In the genomic region with DNA sequence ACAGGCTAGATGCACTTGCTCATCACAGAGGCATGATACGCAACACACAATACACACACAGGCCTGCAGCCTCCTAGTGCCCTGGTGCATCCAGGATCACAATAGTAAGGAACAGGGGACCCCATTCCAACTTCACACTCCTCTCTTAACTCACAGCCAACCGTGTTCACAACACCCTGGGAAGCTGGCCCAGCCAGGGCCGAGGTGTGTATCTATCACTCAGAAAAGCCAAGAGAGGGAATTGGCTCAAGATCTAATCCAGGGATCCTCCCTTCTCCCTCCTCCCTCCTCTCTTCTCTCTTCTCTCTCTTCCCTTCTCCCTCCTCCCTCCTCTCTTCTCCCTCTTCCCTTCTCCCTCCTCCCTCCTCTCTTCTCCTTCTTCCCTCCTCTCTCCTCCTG, we compare ENCODE assay signal across 14 mouse cellular contexts. TPM values are rescaled to one million over a fixed set of nuclear protein-coding genes. Genes with fewer than 3 reads are reported as not detected.
DNase-seq lines count a peak whose midpoint lies in the region; ATAC-seq and TF ChIP-seq lines count a peak whose summit lies in the region.
"Had no signal": no experiment of that assay in that cellular context is flagged by ENCODE, and none has a peak within 500 bp of the region (broad histone marks: within the 10 kb centered on the region; RNA-seq: fewer than 3 reads in every experiment).

No protein-coding gene starts in this region.

- H3K36me3 ChIP-seq in kidney, embryonic 16.5 days (ENCODE audit: insufficient read depth, low read length): no peaks in the 10 kb centered on the region
- no peaks in the 10 kb centered on the region for H3K36me3 ChIP-seq in hindbrain, embryonic 11.5 days (ENCODE audit: control insufficient read depth, insufficient read depth, low read length)
- no peaks in the 10 kb centered on the region for H3K36me3 ChIP-seq in midbrain, embryonic 12.5 days
- H3K36me3 ChIP-seq in heart, embryonic 12.5 days: no peaks in the 10 kb centered on the region

- no peak overlapping the region for H3K27ac ChIP-seq in kidney, embryonic 16.5 days (ENCODE audit: low read length)
- H3K27ac ChIP-seq in hindbrain, embryonic 11.5 days (ENCODE audit: low read depth, low read length): peak overlapping the region; percentile 48; the same call in 1 of the 2 replicates
- peak overlapping the region; percentile 42; the same call in 1 of the 2 replicates for H3K27ac ChIP-seq in midbrain, embryonic 12.5 days (replicated peaks)
- H3K27ac ChIP-seq in olfactory bulb, adult 2 months (ENCODE audit: insufficient read depth, low read depth, low read length): peak overlapping the region; percentile 29; the same call in 1 of the 2 replicates
- no peak overlapping the region for H3K27ac ChIP-seq in left cerebral cortex, adult 2 months
- no peak overlapping the region for H3K27ac ChIP-seq in gastrocnemius, adult 2 months
- H3K27ac ChIP-seq in heart, embryonic 12.5 days (ENCODE audit: poor library complexity, severe bottlenecking): no peak overlapping the region

- no peak overlapping the region for H3K9ac ChIP-seq in kidney, embryonic 16.5 days (replicated peaks; ENCODE audit: low read length)
- H3K9ac ChIP-seq in hindbrain, embryonic 11.5 days (ENCODE audit: low read depth, low read length): no peak overlapping the region; the same call in 1 of the 2 replicates
- H3K9ac ChIP-seq in midbrain, embryonic 12.5 days (replicated peaks): no peak overlapping the region
- no peak overlapping the region for H3K9ac ChIP-seq in heart, embryonic 12.5 days
- H3K9ac ChIP-seq: lung, embryonic 14.5 days had no signal

- TF ChIP-seq CTCF in olfactory bulb, adult 2 months (IDR thresholded peaks at IDR 0.05; ENCODE audit: insufficient read depth, low read depth, low read length): no peak
- TF ChIP-seq CTCF in left cerebral cortex, adult 2 months (IDR thresholded peaks at IDR 0.05): no peak
- TF ChIP-seq CTCF in gastrocnemius, adult 2 months (IDR thresholded peaks at IDR 0.05): no peak

- ATAC-seq in kidney, embryonic 16.5 days (ENCODE audit: low FRiP score, low TSS enrichment): no peak
- ATAC-seq in hindbrain, embryonic 11.5 days (ENCODE audit: low FRiP score): no peak
- no peak for ATAC-seq in midbrain, embryonic 12.5 days (ENCODE audit: low FRiP score, low read depth)
- ATAC-seq in heart, embryonic 12.5 days (ENCODE audit: insufficient number of reproducible peaks, low FRiP score): no peak

- H3K4me2 ChIP-seq in kidney, embryonic 16.5 days (replicated peaks; ENCODE audit: low read depth, low read length): peak overlapping the region; percentile 28
- no peak overlapping the region for H3K4me2 ChIP-seq in hindbrain, embryonic 11.5 days (replicated peaks; ENCODE audit: low read depth, low read length)
- no peak overlapping the region for H3K4me2 ChIP-seq in midbrain, embryonic 12.5 days (replicated peaks)
- no peak overlapping the region for H3K4me2 ChIP-seq in heart, embryonic 12.5 days
- H3K4me2 ChIP-seq: lung, embryonic 14.5 days had no signal

- no peak for DNase-seq in kidney, adult 18-20 months
- DNase-seq in hindbrain, embryonic 11.5 days (ENCODE audit: low spot score): no peak
- DNase-seq in left cerebral cortex, adult 2 months (ENCODE audit: extremely low spot score in 1 of 2, low spot score in 2 of 2): no peak
- DNase-seq in gastrocnemius, adult 2 months: no peak
- DNase-seq: gastrocnemius, postnatal 36 days; liver; lung, embryonic 14.5 days; thymus, adult 2 months had no signal

- peaks cover 28% of the 10 kb centered on the region for H3K4me1 ChIP-seq in kidney, embryonic 16.5 days (ENCODE audit: insufficient read depth, low read length)
- H3K4me1 ChIP-seq in hindbrain, embryonic 11.5 days (replicated peaks; ENCODE audit: control insufficient read depth, insufficient read depth, low read length): no peaks in the 10 kb centered on the region
- peaks cover 30% of the 10 kb centered on the region for H3K4me1 ChIP-seq in midbrain, embryonic 12.5 days
- peaks cover 21% of the 10 kb centered on the region for H3K4me1 ChIP-seq in olfactory bulb, adult 2 months (ENCODE audit: control insufficient read depth, insufficient read depth, low read length)
- H3K4me1 ChIP-seq in heart, embryonic 12.5 days (replicated peaks): no peaks in the 10 kb centered on the region

- TF ChIP-seq POLR2A in olfactory bulb, adult 2 months (IDR thresholded peaks at IDR 0.05; ENCODE audit: insufficient read depth, low read depth, low read length): no peak

- H3K4me3 ChIP-seq in kidney, embryonic 16.5 days (ENCODE audit: low read length): no peak overlapping the region
- no peak overlapping the region for H3K4me3 ChIP-seq in hindbrain, embryonic 11.5 days (ENCODE audit: low read depth, low read length)
- H3K4me3 ChIP-seq in midbrain, embryonic 12.5 days: no peak overlapping the region
- H3K4me3 ChIP-seq in olfactory bulb, adult 2 months (ENCODE audit: insufficient read depth, low read depth, low read length): no peak overlapping the region
- H3K4me3 ChIP-seq in left cerebral cortex, adult 2 months: no peak overlapping the region
- H3K4me3 ChIP-seq in gastrocnemius, adult 2 months: no peak overlapping the region
- H3K4me3 ChIP-seq in heart, embryonic 12.5 days: no peak overlapping the region

- intact Hi-C loops in left cerebral cortex, adult 2 months (cut with DNase I): no loop called here
- intact Hi-C loops in gastrocnemius, adult 2 months (cut with DNase I): no loop called here

- H3K9me3 ChIP-seq in kidney, embryonic 16.5 days (ENCODE audit: low read length): peaks cover 4% of the 10 kb centered on the region; the same call in 1 of the 2 replicates
- no peaks in the 10 kb centered on the region for H3K9me3 ChIP-seq in hindbrain, embryonic 11.5 days (ENCODE audit: control insufficient read depth, low read length)
- no peaks in the 10 kb centered on the region for H3K9me3 ChIP-seq in midbrain, embryonic 12.5 days
- no peaks in the 10 kb centered on the region; the same call in 1 of the 2 replicates for H3K9me3 ChIP-seq in heart, embryonic 12.5 days (replicated peaks)

- WGBS in kidney, embryonic 16.5 days: 35% methylated on average over 3 of the region's 3 CpGs
- whole genome bisulfite sequencing in hindbrain, embryonic 11.5 days: 69% methylated on average over 3 of the region's 3 CpGs
- WGBS in midbrain, embryonic 12.5 days: 72% methylated on average over 3 of the region's 3 CpGs
- WGBS in olfactory bulb, adult 2 months: 53% methylated on average over 3 of the region's 3 CpGs
- WGBS in heart, embryonic 12.5 days: 52% methylated on average over 3 of the region's 3 CpGs

- no peaks in the 10 kb centered on the region; the same call in 1 of the 2 replicates for H3K27me3 ChIP-seq in kidney, embryonic 16.5 days (ENCODE audit: insufficient read depth, low read length)
- H3K27me3 ChIP-seq in hindbrain, embryonic 11.5 days (ENCODE audit: control insufficient read depth, insufficient read depth, low read length): no peaks in the 10 kb centered on the region
- no peaks in the 10 kb centered on the region; the same call in 1 of the 2 replicates for H3K27me3 ChIP-seq in midbrain, embryonic 12.5 days
- peaks cover 40% of the 10 kb centered on the region for H3K27me3 ChIP-seq in heart, embryonic 12.5 days (replicated peaks)

RNA-seq across cellular contexts. Expression of a gene that starts 17.6 kb away (rescaled TPM):
- 0.03 and 0.07 TPM in 2 replicates for polyA plus RNA-seq in kidney, embryonic 16.5 days (2015; fragmentation: Nextera tagmentation; extraction: Ambion mirVana)
- 0.60 and 0.85 TPM in 2 replicates for polyA plus RNA-seq in hindbrain, embryonic 11.5 days (2014; fragmentation: Nextera tagmentation; extraction: Ambion mirVana)
- 0.88 and 2.2 TPM in 2 replicates for polyA plus RNA-seq in midbrain, embryonic 12.5 days (2016; fragmentation: Nextera tagmentation; extraction: Ambion mirVana)
- polyA plus RNA-seq in olfactory bulb, adult 2 months (2012; ENCODE audit: insufficient read depth, insufficient read length, low replicate concordance, missing spikeins): not detected in 2 replicates
- total RNA-seq in left cerebral cortex, adult 2 months (2021): 100 to 1,000 TPM; 144 to 177 TPM
- under 1 TPM in 1 of 2 experiments, not detected in 1; 0.03 TPM for total RNA-seq in gastrocnemius, adult 2 months (2021)
- not detected in 2 replicates for polyA plus RNA-seq in heart, embryonic 12.5 days (2016; fragmentation: Nextera tagmentation; extraction: Ambion mirVana)
- polyA plus RNA-seq: C2C12; embryonic facial prominence, embryonic 11.5 days had no signal

RNA-seq across cellular contexts. Expression of a gene that starts 37.1 kb away (rescaled TPM):
- 28.7 and 31.7 TPM in 2 replicates for polyA plus RNA-seq in kidney, embryonic 16.5 days (2015; fragmentation: Nextera tagmentation; extraction: Ambion mirVana)
- 34.6 and 34.7 TPM in 2 replicates for polyA plus RNA-seq in hindbrain, embryonic 11.5 days (2014; fragmentation: Nextera tagmentation; extraction: Ambion mirVana)
- 119 and 137 TPM in 2 replicates for polyA plus RNA-seq in midbrain, embryonic 12.5 days (2016; fragmentation: Nextera tagmentation; extraction: Ambion mirVana)
- polyA plus RNA-seq in olfactory bulb, adult 2 months (2012; ENCODE audit: insufficient read depth, insufficient read length, low replicate concordance, missing spikeins): not detected in 2 replicates
- 1 to 10 TPM; 5.0 to 6.2 TPM for total RNA-seq in left cerebral cortex, adult 2 months (2021)
- 1 to 10 TPM; 2.6 to 3.1 TPM for total RNA-seq in gastrocnemius, adult 2 months (2021)
- 7.3 and 7.9 TPM in 2 replicates for polyA plus RNA-seq in heart, embryonic 12.5 days (2016; fragmentation: Nextera tagmentation; extraction: Ambion mirVana)
- polyA plus RNA-seq: C2C12 had no signal

Comparison
In these comparisons a context has a peak if more than half of its experiments do, and no peak if none do; other contexts are left out.
1. H3K27ac ChIP-seq: peak in hindbrain, embryonic 11.5 days (single experiment), midbrain, embryonic 12.5 days (single experiment) and olfactory bulb, adult 2 months (single experiment); none in kidney, embryonic 16.5 days (single experiment), left cerebral cortex, adult 2 months (single experiment), gastrocnemius, adult 2 months (single experiment) and heart, embryonic 12.5 days (single experiment).